Mouse (Mus musculus) brain, embryonic 14.5 days (tissue): ENCODE measurements around the gene Gata2.

Experiments used
- CTCF ChIP-seq: fragments of 200-500 bp; IDR thresholded peaks from 2 replicates; pipeline ENCODE4 v1.5.1; 2012; ENCODE audit warnings: inconsistent platforms, mild to moderate bottlenecking, moderate library complexity, borderline replicate concordance; ENCODE audit not compliant: insufficient read depth, insufficient read length; ENCODE audit errors: extremely low read depth
- POLR2A ChIP-seq: fragments of 200-500 bp; IDR thresholded peaks from 2 replicates; pipeline ENCODE4 v1.6.1; 2012; ENCODE audit warnings: mild to moderate bottlenecking, inconsistent platforms, borderline replicate concordance; ENCODE audit not compliant: poor library complexity, insufficient read depth, insufficient read length, severe bottlenecking; ENCODE audit errors: extremely low read depth

- TF ChIP-seq CTCF: no peak
- TF ChIP-seq POLR2A: no peak
Measured at GRCm38 (mm10) chr6:88206566-88206965, 12.9 kb downstream of the Gata2 start.
